Mouse (Mus musculus): ENCODE results near the gene Cldnd2. TPM values are rescaled to one million over a fixed set of nuclear protein-coding genes. Genes with fewer than 3 reads are reported as not detected.

The Cldnd2 gene
- polyA plus RNA-seq, 1 experiment from 2014 or later = not detected

DNA sequence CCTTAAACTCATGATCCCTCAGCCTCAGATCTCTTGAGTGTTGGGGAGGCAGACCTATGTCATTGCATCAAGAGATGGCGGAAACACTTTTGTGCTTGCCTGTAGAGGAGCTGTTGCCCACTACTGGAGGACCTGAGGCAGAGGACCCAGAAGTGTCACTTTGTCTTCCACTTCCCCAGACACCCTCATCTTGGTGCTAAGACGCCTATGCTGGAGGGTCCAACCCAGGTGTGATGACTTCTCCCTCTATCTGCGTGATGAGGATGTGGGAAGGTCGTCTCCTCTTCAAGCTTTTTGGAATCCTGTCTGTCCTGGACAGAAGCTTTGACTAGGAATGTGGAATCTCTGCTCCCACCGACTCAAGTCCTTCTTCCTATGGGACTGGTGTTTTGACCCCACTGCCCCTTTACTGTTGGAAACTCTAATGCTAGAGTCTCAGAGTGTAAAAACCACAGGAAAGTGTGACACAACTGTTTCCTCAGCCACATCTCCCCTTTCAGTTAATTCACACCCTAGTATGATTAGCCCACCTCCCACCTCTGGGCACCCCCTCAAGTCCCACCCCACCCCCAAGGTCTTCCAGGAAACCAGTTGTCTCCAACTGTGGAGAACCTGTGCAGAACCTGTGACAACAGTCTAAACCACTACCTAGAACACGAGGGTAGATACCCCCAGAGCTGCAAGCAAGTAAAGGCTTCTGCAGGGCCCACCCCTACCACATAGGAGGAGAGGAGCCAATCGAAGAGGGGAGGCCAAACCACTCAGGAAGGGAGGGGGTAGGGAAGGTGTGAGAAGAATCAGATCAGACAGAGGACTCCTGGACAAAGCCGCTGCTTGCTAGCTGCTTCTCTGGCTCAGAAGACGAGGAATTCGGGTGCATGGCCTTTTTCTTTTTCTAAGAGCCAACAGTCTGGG lies 4.0 kb upstream of the Cldnd2 start, which contains the start of gene Nkg7:
Nkg7 (plus strand) TSS at position 733 of the 915 bp plus-strand sequence.
- Histone ChIP-seq H3K79me2 (ENCODE audit: inconsistent target) (no peaks in the 10 kb centered on the region), H3K27ac (no peak within 1 kb of the TSS), H3K4me3 (ENCODE audit: inconsistent target) (no peak within 1 kb of the TSS), H3K36me3 (ENCODE audit: inconsistent target) (no peaks in the 10 kb centered on the region)
- 53% methylated on average over 10 of the region's 10 CpGs for WGBS (ENCODE audit: missing documents)

DNA sequence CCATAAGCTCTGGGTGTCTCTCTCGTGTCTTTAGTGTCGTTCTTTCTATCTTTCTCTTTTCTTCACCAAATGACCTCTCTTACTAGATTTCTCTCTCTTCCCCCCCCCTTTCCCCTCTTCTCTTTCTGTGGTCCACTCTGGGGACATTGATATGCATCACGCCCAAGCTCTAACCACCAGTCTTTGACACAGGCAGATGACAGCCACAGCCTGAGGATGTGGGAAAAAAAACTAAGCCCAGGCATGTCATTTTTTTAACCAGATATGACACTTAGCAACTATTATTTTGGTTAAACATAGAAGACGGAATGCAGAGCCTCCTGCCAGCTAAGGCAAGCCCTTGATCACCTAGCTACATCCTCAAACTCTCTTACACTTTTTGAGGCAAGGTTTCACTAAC lies 2.0 kb upstream of the Cldnd2 start:
- Histone ChIP-seq H3K4me3 (ENCODE audit: inconsistent target) (no peak overlapping the region), H3K79me2 (ENCODE audit: inconsistent target) (no peaks in the 10 kb centered on the region), H3K36me3 (ENCODE audit: inconsistent target) (no peaks in the 10 kb centered on the region), H3K27ac (no peak overlapping the region)
- WGBS (ENCODE audit: missing documents) = 61% methylated on average over 4 of the region's 4 CpGs

DNA sequence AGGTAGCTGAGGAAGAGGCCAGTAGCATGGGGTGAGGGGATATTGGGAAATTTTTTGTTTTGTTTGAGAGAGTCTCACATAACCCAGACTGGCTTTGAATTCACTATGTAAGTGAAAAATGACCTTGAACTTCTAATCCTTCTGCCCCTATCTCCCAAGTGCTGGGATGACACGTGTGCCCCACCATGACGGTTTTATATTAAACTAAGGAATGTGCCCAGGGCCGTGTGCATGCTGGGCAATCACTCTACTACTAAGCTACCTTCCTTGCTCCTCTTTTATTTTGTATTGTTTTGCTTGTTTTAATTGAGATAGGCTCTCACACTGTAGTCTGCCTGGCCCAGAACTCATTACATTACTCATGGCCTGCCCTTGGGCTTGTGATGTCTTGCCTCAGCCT lies 489 bp downstream of the Cldnd2 start:
- Histone ChIP-seq H3K4me3 (ENCODE audit: inconsistent target) (no peak overlapping the region), H3K27ac (no peak overlapping the region), H3K79me2 (ENCODE audit: inconsistent target) (peaks cover 19% of the 10 kb centered on the region), H3K36me3 (ENCODE audit: inconsistent target) (no peaks in the 10 kb centered on the region)
- whole genome bisulfite sequencing (ENCODE audit: missing documents) = 86% methylated on average over 3 of the region's 3 CpGs

DNA sequence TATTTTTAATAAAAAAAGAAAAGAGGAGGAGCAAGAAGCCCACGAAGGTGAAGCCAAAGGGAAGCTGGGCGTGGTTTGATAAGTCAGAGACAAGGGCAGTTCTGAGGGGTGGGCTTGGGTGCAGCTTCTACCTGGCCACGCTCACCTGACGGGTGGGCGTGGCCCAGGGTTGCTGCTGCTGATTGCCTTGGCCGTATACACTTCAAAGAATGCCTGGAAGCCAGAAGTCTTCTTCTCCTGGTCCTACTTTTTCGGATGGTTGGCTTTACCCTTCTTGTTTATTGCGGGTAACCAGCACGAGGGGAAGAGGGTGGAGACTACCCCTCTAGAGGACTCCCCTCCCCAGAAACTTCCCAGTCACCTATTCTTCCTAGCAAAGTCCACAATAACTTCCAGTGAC lies 2.1 kb downstream of the Cldnd2 start:
- H3K27ac ChIP-seq = peak overlapping the region; percentile 94
- H3K4me3 ChIP-seq (ENCODE audit: inconsistent target) = peak overlapping the region; percentile 67
- WGBS (ENCODE audit: missing documents) = 1% methylated on average over 9 of the region's 9 CpGs
- peaks cover 35% of the 10 kb centered on the region for H3K79me2 ChIP-seq (ENCODE audit: inconsistent target)
- H3K36me3 ChIP-seq (ENCODE audit: inconsistent target) = no peaks in the 10 kb centered on the region

DNA sequence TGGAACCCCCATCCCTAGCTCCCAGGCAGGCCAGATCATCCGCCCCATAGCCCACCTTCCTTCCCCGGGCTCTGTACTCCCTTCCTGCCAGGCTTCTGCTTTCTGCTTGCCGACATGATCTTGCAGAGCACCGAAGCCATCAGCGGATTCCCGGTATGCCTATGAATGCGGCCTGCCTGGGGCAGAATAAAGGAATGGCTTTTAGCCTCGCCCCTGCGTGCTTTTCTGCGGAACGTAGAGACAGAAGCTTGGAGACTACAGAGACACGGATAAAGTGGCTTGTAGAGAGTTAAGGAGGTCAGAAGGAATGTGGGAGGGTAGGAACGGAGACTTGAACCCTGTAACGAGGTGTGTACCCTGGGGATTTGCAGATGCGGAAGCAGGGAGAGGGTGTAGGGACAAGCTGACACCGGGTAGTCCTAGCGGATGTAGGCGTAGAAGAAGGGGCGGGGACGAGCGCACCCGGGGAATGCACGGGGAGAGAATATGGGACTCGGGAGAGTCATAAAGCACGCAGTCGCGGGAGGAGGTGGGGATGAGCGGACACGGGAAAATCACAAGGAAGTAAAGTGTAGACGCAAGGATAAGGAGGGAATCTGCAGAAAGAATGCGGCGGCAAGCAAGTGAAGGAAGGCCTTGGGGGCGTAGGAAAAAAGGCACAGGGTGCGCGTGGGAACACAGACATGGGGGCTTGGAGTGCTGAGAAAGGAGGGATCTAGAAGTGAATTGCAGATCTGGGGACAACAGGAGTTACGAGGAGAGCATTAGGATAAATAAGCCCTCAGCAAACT lies 2.7 kb downstream of the Cldnd2 start:
- no peaks in the 10 kb centered on the region for H3K36me3 ChIP-seq (ENCODE audit: inconsistent target)
- peaks cover 42% of the 10 kb centered on the region for H3K79me2 ChIP-seq (ENCODE audit: inconsistent target)
- H3K4me3 ChIP-seq (ENCODE audit: inconsistent target) = peak overlapping the region; percentile 67
- WGBS (ENCODE audit: missing documents) = 1% methylated on average over 36 of the region's 36 CpGs
- H3K27ac ChIP-seq = peak overlapping the region; percentile 94

DNA sequence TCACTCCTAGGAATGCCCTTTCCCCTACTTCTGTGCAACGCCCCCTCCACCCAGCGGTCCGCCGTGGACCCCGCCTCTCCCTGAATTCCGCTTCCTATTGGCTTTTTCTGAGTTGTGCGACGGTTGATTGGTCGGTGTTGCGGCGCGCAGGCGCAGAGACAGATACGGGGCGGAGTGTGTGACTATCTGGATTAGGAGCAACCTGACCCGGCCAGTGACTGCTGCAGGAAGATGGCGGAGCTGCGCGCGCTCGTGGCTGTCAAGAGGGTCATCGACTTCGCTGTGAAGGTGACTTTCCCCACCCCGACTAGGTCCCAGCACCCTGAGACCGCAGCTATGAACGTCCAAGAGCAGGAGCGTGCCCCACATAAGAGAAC lies 3.3 kb downstream of the Cldnd2 start, which contains the start of the genes Etfb and Gm45233:
Etfb (plus strand) TSS at position 167 of the 377 bp plus-strand sequence.
Gm45233 (plus strand) TSS at position 212 of the 377 bp plus-strand sequence.
- peak within 1 kb of the TSS; percentile 94 for H3K27ac ChIP-seq
- peak within 1 kb of the TSS; percentile 67 for H3K4me3 ChIP-seq (ENCODE audit: inconsistent target)
- under 1% methylated on average over 27 of the region's 27 CpGs for WGBS (ENCODE audit: missing documents)
- H3K36me3 ChIP-seq (ENCODE audit: inconsistent target) = no peaks in the 10 kb centered on the region
- H3K79me2 ChIP-seq (ENCODE audit: inconsistent target) = peaks cover 47% of the 10 kb centered on the region

DNA sequence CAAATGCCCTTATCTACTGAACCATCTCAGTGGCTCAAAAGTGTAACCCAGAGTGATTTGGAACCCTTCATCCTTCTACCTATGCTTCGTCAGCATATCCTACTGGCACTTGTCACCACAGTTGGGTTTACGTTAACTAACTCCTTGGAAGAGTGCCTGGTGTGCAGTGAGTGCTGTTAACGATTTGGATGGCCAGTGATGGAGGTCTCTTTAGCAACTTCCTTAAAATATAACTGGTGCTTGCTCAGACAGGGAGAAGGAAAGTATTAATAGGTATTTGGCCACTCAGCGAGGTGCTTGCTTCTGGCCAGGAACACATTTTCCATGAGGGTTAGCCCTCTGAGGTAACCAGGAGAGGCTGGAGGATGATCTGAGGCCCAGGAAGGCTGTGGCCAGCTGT lies 7.2 kb downstream of the Cldnd2 start:
- Histone ChIP-seq H3K4me3 (ENCODE audit: inconsistent target) (no peak overlapping the region), H3K79me2 (ENCODE audit: inconsistent target) (peaks cover 52% of the 10 kb centered on the region), H3K36me3 (ENCODE audit: inconsistent target) (0 out of 2 replicates have a peak, but pooled peaks cover 2% of the 10 kb centered on the region), H3K27ac (no peak overlapping the region)
- 46% methylated on average over 4 of the region's 4 CpGs for WGBS (ENCODE audit: missing documents)

DNA sequence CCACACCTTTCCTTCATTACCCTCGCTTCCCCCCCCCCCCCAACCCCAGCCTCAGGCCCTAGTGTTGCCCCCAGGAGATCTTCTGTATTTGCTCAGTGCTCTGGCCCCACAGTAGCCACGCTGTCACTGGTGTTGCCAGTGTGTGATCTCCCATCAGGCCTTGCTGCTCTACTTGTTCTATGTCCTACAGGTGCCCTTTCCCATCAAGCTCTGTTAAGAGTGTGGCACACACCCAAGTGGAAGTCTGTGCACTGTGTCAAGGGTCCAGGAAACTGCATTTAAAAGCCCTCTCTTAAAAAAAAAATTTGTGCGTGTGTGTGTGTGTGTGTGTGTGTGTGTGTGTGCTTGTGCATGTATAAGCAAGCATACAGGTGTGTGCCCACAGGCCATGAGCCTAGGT lies 7.7 kb downstream of the Cldnd2 start:
- H3K36me3 ChIP-seq (ENCODE audit: inconsistent target) = 0 out of 2 replicates have a peak, but pooled peaks cover 6% of the 10 kb centered on the region
- no peak overlapping the region for H3K27ac ChIP-seq
- 55% methylated on average over 2 of the region's 3 CpGs for WGBS (ENCODE audit: missing documents)

DNA sequence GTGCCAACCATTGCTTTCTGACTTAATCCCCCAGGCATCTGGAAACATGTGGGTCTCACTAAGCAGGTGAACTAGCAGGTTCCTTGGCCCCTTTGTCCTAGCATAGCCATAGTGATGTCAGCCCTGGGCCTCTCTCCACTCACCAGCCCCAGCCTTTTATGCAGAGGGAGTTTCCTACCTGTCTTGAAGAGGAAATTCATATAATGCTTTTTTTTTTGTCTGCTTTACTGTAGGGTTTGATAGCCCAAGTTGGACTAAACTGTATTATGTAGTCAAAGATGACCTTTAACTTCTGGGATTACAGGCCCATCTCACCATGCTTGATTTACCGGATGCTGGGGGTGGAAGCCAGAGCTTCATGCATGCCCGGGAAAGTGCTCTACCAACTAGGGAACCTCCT lies 9.2 kb downstream of the Cldnd2 start:
- H3K36me3 ChIP-seq (ENCODE audit: inconsistent target) = peaks cover 17% of the 10 kb centered on the region
- WGBS (ENCODE audit: missing documents) = 94% methylated on average over 2 of the region's 2 CpGs

More for the DNA sequence above, 7.7 kb downstream of the Cldnd2 start:
- no peak overlapping the region for H3K4me3 ChIP-seq (ENCODE audit: inconsistent target)
- H3K79me2 ChIP-seq (ENCODE audit: inconsistent target) = peaks cover 52% of the 10 kb centered on the region

DNA sequence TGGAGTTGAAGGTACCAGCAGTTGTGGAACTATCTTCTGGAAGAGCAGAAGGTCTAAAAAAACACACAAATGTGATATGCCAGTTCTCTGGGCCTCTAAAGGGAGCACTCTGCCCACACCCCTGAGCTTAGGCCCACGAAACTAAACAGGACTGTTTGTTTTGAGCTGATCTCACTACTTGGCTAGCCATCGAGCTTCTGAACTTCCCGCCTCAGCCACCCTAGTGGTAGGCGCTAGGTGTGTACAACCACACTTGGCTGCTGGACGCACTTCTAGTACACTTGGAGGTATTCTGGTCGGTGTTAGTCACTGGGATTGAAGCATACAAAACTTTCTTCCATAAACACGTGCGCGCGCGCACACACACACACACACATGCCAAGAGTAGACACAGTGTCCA lies 11.1 kb downstream of the Cldnd2 start:
- WGBS (ENCODE audit: missing documents) = 92% methylated on average over 11 of the region's 11 CpGs
- Histone ChIP-seq H3K36me3 (ENCODE audit: inconsistent target) (peaks cover 26% of the 10 kb centered on the region), H3K27ac (no peak overlapping the region), H3K79me2 (ENCODE audit: inconsistent target) (peaks cover 26% of the 10 kb centered on the region; the same call in 1 of the 2 replicates), H3K4me3 (ENCODE audit: inconsistent target) (no peak overlapping the region)

More for the DNA sequence above, 9.2 kb downstream of the Cldnd2 start:
- no peak overlapping the region for H3K27ac ChIP-seq
- no peak overlapping the region for H3K4me3 ChIP-seq (ENCODE audit: inconsistent target)
- H3K79me2 ChIP-seq (ENCODE audit: inconsistent target) = peaks cover 44% of the 10 kb centered on the region

DNA sequence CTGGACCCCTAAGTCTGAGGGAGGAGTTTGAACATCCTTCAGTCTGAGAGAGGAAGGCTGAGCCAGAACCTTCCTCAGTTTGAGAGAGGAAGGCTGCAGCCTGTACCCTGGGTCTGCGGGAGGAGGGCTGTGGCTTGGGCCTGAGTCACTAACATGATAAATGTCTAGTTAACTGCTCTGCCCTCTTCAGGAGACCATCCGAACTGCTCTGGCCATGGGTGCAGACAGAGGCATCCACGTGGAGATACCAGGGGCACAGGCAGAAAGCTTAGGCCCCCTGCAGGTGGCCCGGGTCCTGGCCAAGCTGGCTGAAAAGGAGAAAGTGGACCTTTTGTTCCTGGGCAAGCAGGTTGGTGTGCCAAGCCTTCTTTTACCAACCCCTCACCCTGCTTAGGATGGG lies 12.0 kb downstream of the Cldnd2 start:
- H3K4me3 ChIP-seq (ENCODE audit: inconsistent target) = no peak overlapping the region
- H3K36me3 ChIP-seq (ENCODE audit: inconsistent target) = peaks cover 33% of the 10 kb centered on the region
- H3K79me2 ChIP-seq (ENCODE audit: inconsistent target) = peaks cover 17% of the 10 kb centered on the region; the same call in 1 of the 2 replicates
- H3K27ac ChIP-seq = no peak overlapping the region
- WGBS (ENCODE audit: missing documents) = 21% methylated on average over 4 of the region's 4 CpGs

DNA sequence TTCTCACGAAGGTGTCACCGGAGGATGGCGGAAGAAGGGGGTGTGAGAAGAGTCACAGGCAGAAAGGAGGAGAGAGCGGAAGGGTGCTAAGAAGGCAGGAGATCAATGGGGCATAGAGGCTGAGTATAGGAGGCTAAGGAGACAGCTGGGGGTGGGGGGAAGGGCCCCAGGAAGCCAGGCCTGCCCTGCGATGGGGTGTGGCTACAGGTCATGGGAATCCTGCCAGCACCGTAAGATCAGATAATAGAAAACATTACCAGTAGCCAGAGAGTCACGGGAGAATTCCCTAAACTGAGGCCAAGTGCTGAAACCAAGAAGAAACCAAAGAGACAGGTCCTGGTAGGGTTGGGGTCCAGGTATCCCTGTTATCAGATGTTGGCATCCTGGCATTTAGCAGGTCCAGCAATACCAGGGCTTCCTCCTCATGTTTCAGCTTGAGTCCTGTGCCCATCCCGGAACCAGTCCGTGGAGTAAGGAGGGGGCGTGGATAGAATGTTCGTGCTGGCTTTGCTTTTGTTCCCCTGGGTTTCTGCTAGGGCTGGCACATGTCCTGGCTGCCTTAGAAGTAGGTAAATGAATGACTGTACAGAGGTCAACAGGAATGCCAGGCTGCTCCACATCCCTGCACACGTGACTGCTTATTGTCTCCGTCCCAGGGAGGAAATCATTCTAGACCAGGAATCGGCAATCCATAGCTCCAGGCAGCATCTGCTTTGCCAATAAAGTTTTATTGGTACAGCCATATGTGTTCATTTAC lies 13.2 kb downstream of the Cldnd2 start:
- Histone ChIP-seq H3K79me2 (ENCODE audit: inconsistent target) (peaks cover 6% of the 10 kb centered on the region; the same call in 1 of the 2 replicates), H3K27ac (no peak overlapping the region), H3K36me3 (ENCODE audit: inconsistent target) (peaks cover 33% of the 10 kb centered on the region), H3K4me3 (ENCODE audit: inconsistent target) (no peak overlapping the region)
- WGBS (ENCODE audit: missing documents) = 87% methylated on average over 14 of the region's 14 CpGs

DNA sequence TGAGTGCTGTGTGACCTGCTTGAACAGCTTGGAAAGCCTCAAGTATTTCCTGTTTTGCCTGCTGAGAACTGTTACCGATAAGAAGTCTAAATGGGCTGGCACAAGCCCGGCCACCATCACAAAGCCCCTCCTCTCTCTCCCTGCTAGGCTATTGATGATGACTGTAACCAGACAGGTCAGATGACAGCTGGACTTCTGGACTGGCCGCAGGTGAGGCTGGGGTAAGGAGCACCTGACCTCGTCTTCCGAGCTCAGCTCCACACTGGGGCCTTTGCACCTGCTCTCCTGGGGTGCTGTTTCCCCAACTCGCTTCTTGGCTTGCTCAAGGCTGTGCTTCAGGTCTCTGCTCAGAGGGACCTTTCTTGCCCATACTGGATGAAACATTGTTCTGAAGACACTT lies 13.8 kb downstream of the Cldnd2 start:
- H3K4me3 ChIP-seq (ENCODE audit: inconsistent target) = no peak overlapping the region
- peaks cover 33% of the 10 kb centered on the region for H3K36me3 ChIP-seq (ENCODE audit: inconsistent target)
- 0 out of 2 replicates have a peak, but pooled peaks cover 4% of the 10 kb centered on the region for H3K79me2 ChIP-seq (ENCODE audit: inconsistent target)
- no peak overlapping the region for H3K27ac ChIP-seq
- WGBS (ENCODE audit: missing documents) = 90% methylated on average over 6 of the region's 6 CpGs

DNA sequence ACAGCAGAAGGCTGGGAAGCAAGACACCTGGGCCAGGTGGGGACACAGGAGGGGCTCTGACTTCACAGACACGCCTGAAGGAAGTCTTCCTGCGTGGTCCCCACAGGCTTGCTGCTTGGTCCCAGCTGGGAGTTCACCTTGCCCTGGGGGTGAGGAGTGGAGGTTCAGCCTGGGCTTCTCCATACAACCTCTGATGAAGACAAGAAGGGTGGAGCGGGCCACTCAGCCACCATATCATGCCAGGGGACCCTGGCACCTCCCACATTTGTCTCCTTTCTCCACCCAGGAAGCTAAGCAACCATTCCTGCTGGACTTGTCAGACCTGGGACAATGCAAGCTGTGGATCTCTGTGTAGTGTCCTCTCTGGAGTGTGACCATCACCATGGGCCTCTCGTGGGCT lies 22.3 kb downstream of the Cldnd2 start, which contains the start of gene Vsig10l:
Vsig10l (plus strand) TSS at position 301 of the 400 bp plus-strand sequence.
- Histone ChIP-seq H3K4me3 (ENCODE audit: inconsistent target) (no peak within 1 kb of the TSS), H3K27ac (no peak within 1 kb of the TSS)
- 94% methylated on average over 4 of the region's 4 CpGs for WGBS (ENCODE audit: missing documents)

More for the DNA sequence above, 22.3 kb downstream of the Cldnd2 start, which contains the start of gene Vsig10l:
- no peaks in the 10 kb centered on the region for H3K79me2 ChIP-seq (ENCODE audit: inconsistent target)
- no peaks in the 10 kb centered on the region for H3K36me3 ChIP-seq (ENCODE audit: inconsistent target)
